Mouse (Mus musculus) liver, embryonic 13.5 days (tissue): ENCODE measurements around the gene Sept12. TPM values are rescaled to one million over a fixed set of nuclear protein-coding genes. Genes with fewer than 3 reads are reported as not detected.

Experiments used
- ATAC-seq: fragments of 200-750 bp; cut with Nextera tagmentation; 2 replicates; pipeline ENCODE4 v1.8.0; 2017; ENCODE audit warnings: low read depth, mild to moderate bottlenecking, moderate number of reproducible peaks, moderate library complexity
- DNase-seq: peaks from one replicate; pipeline ENCODE4 v3.0.0; 2022
- H3K27ac ChIP-seq: fragments of 300-500 bp; sonication (generic); 2 replicates; pipeline ENCODE4 v1.5.1; 2015; ENCODE audit warnings: moderate library complexity, mild to moderate bottlenecking, inconsistent platforms
- H3K27me3 ChIP-seq: fragments of 300-500 bp; sonication (generic); 2 replicates; pipeline ENCODE4 v1.6.1; 2015; ENCODE audit warnings: mild to moderate bottlenecking, inconsistent platforms
- H3K36me3 ChIP-seq: fragments of 300-500 bp; sonication (generic); 2 replicates; pipeline ENCODE4 v1.6.1; 2015; ENCODE audit warnings: mild to moderate bottlenecking, inconsistent platforms
- H3K4me1 ChIP-seq: fragments of 300-500 bp; sonication (generic); replicated peaks from 2 replicates; pipeline ENCODE4 v1.6.1; 2015; ENCODE audit warnings: inconsistent platforms
- H3K4me2 ChIP-seq: fragments of 300-500 bp; sonication (generic); 2 replicates; pipeline ENCODE4 v1.6.1; 2015; ENCODE audit warnings: inconsistent platforms, mild to moderate bottlenecking, moderate library complexity
- H3K4me3 ChIP-seq: fragments of 300-500 bp; sonication (generic); replicated peaks from 2 replicates; pipeline ENCODE4 v1.5.1; 2015; ENCODE audit warnings: mild to moderate bottlenecking, inconsistent platforms
- H3K9ac ChIP-seq: fragments of 300-500 bp; sonication (generic); 2 replicates; pipeline ENCODE4 v1.6.1; 2015; ENCODE audit warnings: mild to moderate bottlenecking, inconsistent platforms
- H3K9me3 ChIP-seq: fragments of 300-500 bp; sonication (generic); replicated peaks from 2 replicates; pipeline ENCODE4 v1.6.1; 2016; ENCODE audit warnings: inconsistent platforms
- WGBS: fragments of 180-500 bp; shearing (Covaris S2); methylation state at CpG from one replicate; pipeline ENCODE4 v1.1.7; 2015; ENCODE audit not compliant: insufficient replicate concordance; 5-methylcytosine and 5-hydroxymethylcytosine counted together
- polyA plus RNA-seq: library from polyadenylated mRNA; unstranded; fragments of >200 nt; fragmentation: Nextera tagmentation; extraction: Ambion mirVana; gene quantifications from 2 replicates; pipeline ENCODE4 v1.2.1, GENCODE M21; 2015

Gene Sept12
- polyA plus RNA-seq, 1 experiment from 2014 or later: not detected

DNA sequence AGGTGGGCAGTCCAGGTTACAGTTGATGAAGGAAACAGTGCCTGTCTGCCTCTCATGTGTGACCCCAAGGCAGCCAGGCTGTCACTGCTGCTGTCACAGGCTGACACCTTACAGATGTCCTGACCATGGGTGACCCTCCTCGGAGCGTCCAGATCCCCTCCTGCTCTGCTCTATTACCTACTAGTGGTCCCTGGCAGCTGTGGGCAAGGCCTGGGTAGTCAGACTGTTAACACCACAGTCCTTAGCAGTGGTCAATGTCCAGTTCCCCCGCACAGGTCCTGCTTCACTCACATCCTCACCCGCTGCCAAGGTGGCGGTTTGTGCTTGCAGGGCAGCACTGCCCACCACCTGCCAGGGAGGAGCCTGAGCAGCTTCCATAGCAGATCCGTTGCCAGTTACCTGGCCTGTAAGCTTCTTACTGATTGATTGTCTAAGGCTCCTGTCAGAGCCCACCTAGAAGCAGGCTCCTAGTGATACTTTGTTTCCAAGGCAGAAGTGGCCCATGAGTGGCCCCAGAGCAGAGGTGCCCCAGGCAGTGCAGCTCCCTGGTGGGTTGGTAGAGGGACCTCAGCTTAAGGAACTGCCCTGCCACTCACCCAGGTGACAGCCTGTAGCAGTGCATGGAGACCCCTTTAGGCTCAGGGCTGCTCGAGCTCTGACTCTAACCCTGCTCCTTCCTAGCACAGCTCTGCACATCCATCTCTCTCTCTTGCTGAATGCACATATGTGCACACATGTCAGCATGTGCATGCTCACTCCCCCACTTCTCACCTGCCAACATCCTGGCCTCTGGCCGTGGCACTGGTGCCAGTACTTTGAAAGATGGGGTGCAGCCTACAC, 60.1 kb downstream of the Sept12 start:
- Histone ChIP-seq H3K4me2 (no peak overlapping the region), H3K27me3 (no peaks in the 10 kb centered on the region), H3K9ac (no peak overlapping the region), H3K27ac (no peak overlapping the region), H3K4me3 (no peak overlapping the region), H3K4me1 (peaks cover 29% of the 10 kb centered on the region), H3K9me3 (no peaks in the 10 kb centered on the region), H3K36me3 (peaks cover 62% of the 10 kb centered on the region)
- 81% methylated on average over 8 of the region's 8 CpGs for WGBS
- DNase-seq: no peak
- no peak for ATAC-seq

Other genes starting within 250 kb of the Sept12 start
- 16.7 and 17.9 TPM in 2 replicates for gene Cdip1, start 207.6 kb downstream of the Sept12 start, polyA plus RNA-seq
- gene 4930562C15Rik, start 162.4 kb downstream of the Sept12 start, polyA plus RNA-seq: not detected in 2 replicates
- 12.3 and 13.3 TPM in 2 replicates for gene Ubald1, start 117.5 kb downstream of the Sept12 start, polyA plus RNA-seq
- gene Mgrn1, start 111.6 kb downstream of the Sept12 start, polyA plus RNA-seq: 22.6 and 24.5 TPM in 2 replicates
- 53.6 and 55.1 TPM in 2 replicates for gene Nudt16l1, start 59.1 kb downstream of the Sept12 start, polyA plus RNA-seq
- 12.1 and 13.9 TPM in 2 replicates for gene Anks3, start 33.6 kb downstream of the Sept12 start, polyA plus RNA-seq
- 4.6 and 6.3 TPM in 2 replicates for gene Smim22, start 9.4 kb upstream of the Sept12 start, polyA plus RNA-seq
- 42.6 and 45.7 TPM in 2 replicates for gene Rogdi, start 15.7 kb upstream of the Sept12 start, polyA plus RNA-seq
- 44.6 and 53.8 TPM in 2 replicates for gene Glyr1, start 52.0 kb upstream of the Sept12 start, polyA plus RNA-seq
- gene Ubn1, start 52.2 kb upstream of the Sept12 start, polyA plus RNA-seq: 8.6 and 8.9 TPM in 2 replicates
- gene Ppl, start 134.6 kb upstream of the Sept12 start, polyA plus RNA-seq: 0.14 and 0.24 TPM in 2 replicates
- 0.02 TPM in 1 of 2 replicates, not detected in the other for gene Sec14l5, start 149.3 kb upstream of the Sept12 start, polyA plus RNA-seq
- 17.9 and 18.0 TPM in 2 replicates for gene Nagpa, start 206.2 kb upstream of the Sept12 start, polyA plus RNA-seq
- gene AU021092, start 224.4 kb upstream of the Sept12 start, polyA plus RNA-seq: 0.34 and 0.71 TPM in 2 replicates
- gene Alg1, start 235.8 kb upstream of the Sept12 start, polyA plus RNA-seq: 14.8 TPM in 2 replicates